Mouse (Mus musculus): ENCODE data around the gene Cbx4.

Cbx4 gene

GRCm38 (mm10) chr11:119083724-119084445 is 2.1 kb downstream of the Cbx4 start:
- peak; percentile 73 for DNase-seq

- DNase-seq = peak; percentile 41
These were observed 3.1 kb downstream of the Cbx4 start for GRCm38 (mm10) chr11:119082638-119083599.

- peak; percentile 57 for DNase-seq
These were observed 4.0 kb downstream of the Cbx4 start for GRCm38 (mm10) chr11:119081839-119082637.

GRCm38 (mm10) chr11:119081148-119081838 is 4.7 kb downstream of the Cbx4 start:
- no peak for DNase-seq

GRCm38 (mm10) chr11:119080461-119081147 is 5.4 kb downstream of the Cbx4 start:
- DNase-seq = no peak

- no peak for DNase-seq
These were observed 6.6 kb downstream of the Cbx4 start for GRCm38 (mm10) chr11:119079445-119079837.

GRCm38 (mm10) chr11:119078691-119079444 is 7.2 kb downstream of the Cbx4 start:
- peak; percentile 49 for DNase-seq

GRCm38 (mm10) chr11:119077755-119078154 is 8.3 kb downstream of the Cbx4 start:
- no peak for DNase-seq

- DNase-seq = no peak
These were observed 10.2 kb downstream of the Cbx4 start for GRCm38 (mm10) chr11:119075805-119076204.

GRCm38 (mm10) chr11:119073876-119074433 is 12.1 kb downstream of the Cbx4 start:
- no peak for DNase-seq

GRCm38 (mm10) chr11:119072986-119073385 is 13.0 kb downstream of the Cbx4 start:
- no peak for DNase-seq

- DNase-seq = no peak
These were observed 13.8 kb downstream of the Cbx4 start for GRCm38 (mm10) chr11:119072239-119072638.

- no peak for DNase-seq
These were observed 19.2 kb downstream of the Cbx4 start for GRCm38 (mm10) chr11:119066841-119067240.

- DNase-seq = no peak
These were observed 26.8 kb downstream of the Cbx4 start for GRCm38 (mm10) chr11:119059256-119059655.

- DNase-seq = no peak
These were observed 27.7 kb downstream of the Cbx4 start for GRCm38 (mm10) chr11:119058041-119058995.

- DNase-seq = peak; percentile 7
These were observed 28.7 kb downstream of the Cbx4 start for GRCm38 (mm10) chr11:119057291-119057690.

- DNase-seq = peak; percentile 44
These were observed 29.5 kb downstream of the Cbx4 start for GRCm38 (mm10) chr11:119056301-119057211.

GRCm38 (mm10) chr11:119055571-119056131 is 30.4 kb downstream of the Cbx4 start:
- DNase-seq = no peak

All from cerebellum, adult 11-12 months (tissue).